Mouse (Mus musculus) retina, embryonic 14.5 days (tissue): ENCODE data around the gene Mrgprb5.

ENCODE experiments used
- DNase-seq: peaks from one replicate; pipeline ENCODE4 v3.0.0-alpha.2; 2015; ENCODE audit warnings: low spot score

Gene Mrgprb5

DNA sequence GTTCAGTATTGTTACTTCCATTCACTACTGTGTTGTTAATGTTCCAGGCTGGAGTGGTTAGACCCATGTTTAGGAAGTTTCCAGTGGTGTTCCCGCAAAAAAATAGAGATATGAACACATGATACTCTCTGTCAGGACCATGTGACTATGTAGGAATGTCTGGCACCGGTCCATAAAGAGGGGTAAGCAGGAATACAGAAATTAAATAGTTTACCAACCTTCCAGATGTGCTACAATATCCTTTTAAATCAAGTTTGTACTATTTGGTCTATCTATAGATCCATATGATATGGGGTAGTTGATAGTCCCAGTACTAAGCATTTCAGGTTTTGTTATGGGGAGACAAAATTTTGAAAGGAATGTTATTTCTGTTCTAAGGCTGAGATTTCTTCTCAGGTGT, at the start of gene Mrgprb5:
Gene Mrgprb5 (minus strand): TSS at position 101 of the 400 bp plus-strand sequence.
- no peak for DNase-seq

DNA sequence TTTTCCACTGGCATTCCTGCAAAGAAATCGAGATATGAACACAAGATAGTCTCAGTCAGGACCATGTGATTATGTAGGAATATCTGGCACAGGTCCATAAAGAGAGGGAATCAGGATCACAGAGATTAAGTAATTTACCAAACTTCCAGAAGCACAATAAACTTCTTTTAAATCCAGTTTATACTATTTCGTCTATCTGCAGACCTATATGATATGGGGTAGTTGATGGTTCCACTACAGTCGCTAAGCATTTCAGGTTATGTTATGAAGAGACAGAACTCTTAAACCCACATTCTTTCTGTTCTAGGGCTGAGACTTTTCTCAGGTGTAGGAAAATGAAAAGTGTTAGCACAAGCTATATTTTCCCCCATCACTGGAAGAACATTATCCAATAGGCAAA, 30.4 kb upstream of the Mrgprb5 start, which contains the start of gene Mrgprb4:
Gene Mrgprb4 (minus strand): TSS at position 101 of the 400 bp plus-strand sequence.
- no peak for DNase-seq

DNA sequence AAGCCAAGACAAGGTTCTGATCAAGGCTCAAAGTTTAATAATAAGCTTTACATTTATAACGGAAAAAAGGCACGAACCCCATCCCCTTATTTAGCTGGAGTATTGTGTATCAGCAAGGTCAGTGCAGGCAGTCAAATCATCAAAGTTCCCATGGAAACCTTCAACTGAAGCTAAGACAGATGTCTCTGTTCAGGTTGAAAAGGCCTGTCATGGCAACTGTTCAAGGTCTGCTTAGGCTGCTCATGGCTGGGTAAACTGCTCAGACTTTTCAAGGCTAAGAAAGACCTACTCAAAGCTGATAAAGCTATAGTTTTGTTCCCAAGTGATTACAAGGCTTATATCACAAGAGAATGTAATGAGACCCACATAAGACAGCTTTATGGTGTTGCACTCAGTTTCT, 1.3 kb downstream of the Mrgprb5 start:
- no peak for DNase-seq

DNA sequence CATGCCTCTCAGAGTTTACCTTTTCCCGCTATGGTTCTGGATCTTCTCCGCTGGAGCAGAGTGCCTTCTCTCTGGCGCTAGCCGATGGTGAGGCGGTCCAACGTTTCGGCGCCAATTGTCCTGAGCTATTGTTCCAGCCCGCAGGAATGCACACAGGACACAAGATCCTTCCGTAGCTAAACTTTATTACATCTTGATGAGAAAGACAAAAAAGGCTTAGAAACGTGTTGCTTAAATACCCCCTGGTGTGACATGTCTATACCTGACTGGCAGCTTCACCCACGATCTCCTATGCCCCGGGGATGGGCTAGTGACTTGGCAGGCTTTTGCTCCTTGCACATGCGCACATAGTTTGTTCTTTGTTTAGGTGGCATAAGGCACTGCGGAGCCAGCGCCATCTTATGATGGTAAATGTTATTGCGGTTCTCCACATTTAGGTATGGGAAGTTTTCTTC, 30.5 kb downstream of the Mrgprb5 start:
- DNase-seq: peak; percentile 71

DNA sequence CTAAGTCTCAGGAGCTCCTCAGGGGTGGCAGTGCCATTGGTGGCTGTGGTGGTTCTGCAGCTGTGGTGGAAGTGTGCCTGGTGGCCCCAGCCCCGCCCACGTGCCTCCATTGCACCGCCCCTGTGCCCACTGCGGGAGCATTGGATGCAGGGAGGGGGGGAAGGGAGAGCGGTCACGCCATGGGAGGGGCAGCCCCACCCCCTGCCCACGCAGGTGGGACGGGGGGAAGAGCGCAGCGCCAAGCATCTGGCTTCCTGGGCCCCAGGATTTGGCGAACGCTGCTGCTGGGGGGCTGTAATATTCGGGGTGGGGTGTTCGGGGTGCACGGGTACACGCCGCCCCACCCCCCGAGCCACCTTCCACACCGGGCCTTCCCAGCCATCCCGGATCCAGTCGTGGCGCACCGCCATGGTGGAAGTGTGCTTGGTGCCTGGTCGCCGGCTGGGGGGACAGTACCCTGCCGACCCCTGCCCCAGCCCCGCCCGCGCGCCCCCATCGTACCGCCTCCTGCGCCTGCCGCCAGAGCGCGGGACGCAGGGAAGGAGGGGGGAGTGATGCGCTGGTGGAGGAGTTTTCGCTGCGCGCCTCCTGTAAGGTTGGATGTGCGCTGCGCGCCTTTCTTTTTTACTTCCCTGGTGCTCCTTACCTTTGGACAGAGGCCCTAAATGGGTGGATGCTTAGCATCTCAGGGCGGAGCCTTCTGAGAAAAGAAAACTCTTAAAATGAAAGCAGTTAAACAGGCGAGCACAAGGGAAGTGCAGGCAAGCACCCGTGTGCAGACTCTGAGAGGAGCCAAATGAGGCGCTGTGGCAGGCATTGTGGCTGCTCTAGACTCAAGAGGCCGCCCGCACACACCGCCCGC, 31.4 kb downstream of the Mrgprb5 start:
- DNase-seq: peak; percentile 54

DNA sequence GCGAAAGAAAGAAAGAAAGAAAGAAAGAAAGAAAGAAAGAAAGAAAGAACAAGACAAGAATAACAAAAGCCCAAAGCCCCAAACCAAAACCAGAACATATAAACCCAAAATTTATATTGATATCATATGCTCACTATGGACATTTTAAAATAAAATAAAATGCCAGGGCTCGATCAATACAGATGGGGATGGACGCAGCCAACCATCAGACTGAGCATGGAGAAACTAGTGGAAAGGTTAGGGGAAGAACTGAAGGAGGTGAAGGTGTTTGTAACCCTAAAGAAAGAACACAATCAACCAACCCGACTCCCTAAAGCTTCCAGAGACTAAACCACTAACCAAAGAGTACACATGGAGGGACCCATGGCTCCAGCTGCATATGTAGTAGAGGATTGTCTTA, 36.1 kb downstream of the Mrgprb5 start:
- DNase-seq: no peak

DNA sequence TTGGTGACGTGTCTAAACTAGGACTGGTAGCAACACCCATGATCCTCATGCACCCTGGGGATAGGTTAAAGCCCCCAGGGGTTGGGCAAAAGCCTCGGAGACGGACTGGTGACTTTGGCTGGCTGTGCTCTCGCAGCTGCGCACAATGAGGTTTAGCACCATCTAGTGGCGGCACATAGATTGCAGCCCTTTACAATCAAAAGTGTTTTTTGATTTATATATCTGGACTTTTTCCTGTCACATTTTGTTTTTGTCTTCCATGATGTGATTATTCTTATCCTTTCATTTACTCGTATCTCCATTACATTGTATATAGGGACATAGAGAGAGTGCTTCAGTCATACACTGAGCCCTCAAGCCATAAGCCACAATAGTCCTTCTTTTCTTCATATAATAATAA, 36.6 kb downstream of the Mrgprb5 start:
- DNase-seq: peak; percentile 39

DNA sequence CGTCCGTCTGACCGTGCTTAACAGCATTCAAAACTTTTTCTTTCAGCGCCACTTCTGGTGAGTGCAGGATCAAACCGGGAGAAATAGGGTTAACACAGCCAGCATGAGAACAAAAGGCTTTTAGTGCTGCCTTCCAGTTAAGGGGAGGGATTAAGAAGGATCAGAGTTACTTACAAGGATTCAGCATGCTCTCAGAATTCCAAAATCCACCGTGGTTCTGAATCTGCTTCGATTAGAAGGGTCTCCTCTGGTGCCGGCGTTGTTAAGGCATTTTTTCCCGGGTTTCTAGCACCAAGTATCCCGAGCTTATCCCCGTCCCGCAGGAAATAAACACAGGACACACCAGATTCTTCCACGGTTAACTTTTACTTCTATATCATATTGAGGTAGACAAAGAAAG, 37.0 kb downstream of the Mrgprb5 start:
- peak; percentile 38 for DNase-seq

DNA sequence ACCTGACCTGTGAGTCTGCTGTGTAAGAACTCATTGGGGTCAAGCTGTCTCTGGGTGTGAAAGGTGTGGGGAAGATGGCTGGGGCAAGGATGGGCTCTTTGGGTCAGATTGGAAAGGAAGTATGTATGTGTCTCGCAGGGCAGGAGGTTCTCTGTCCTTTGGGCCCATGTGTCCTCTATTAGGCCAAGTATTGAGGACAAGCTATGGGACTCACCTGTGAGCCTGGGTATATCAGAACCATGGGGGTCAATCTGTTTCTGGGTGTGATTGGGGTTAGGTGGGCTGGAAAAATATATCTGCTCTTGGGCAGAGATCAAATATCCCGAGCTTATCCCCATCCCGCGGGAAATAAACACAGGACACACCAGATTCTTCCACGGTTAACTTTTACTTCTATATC, 45.0 kb downstream of the Mrgprb5 start:
- no peak for DNase-seq
